Mouse (Mus musculus) stomach, postnatal 0 days (tissue): ENCODE results near the gene Ipo13.

Experiments
- CTCF ChIP-seq: IDR thresholded peaks from 2 replicates; pipeline ENCODE4 v1.5.1; 2016; ENCODE audit warnings: antibody characterized with exemption, low read depth, mild to moderate bottlenecking, moderate library complexity
- EP300 ChIP-seq: optimal IDR thresholded peaks from 2 replicates; pipeline ENCODE3; 2016; ENCODE audit warnings: antibody characterized with exemption

DNA sequence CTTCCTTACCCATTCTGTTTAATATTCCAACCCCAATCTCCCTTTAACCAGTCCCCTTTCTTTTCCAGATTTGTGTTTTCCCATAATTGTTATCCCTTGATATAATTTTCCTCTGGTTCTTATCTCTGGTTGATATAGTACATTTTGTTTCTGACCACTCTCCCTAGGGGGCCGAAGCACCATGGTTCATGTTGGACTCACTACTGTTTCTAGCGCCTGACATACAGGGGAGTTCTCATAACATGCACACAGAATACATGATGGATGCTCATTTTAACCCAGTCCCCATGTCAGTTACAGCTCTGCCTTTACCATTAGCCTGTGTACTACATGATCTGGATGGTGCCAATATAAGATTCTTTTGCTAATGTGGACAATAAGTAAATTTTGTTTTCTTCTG, 26.9 kb downstream of the Ipo13 start:
- no peak for TF ChIP-seq CTCF
- no peak for TF ChIP-seq EP300
